Mouse (Mus musculus) lung, postnatal 0 days (tissue): ENCODE data around the gene 1110002E22Rik. TPM values are rescaled to one million over a fixed set of nuclear protein-coding genes. Genes with fewer than 3 reads are reported as not detected.

Experiments used
- ATAC-seq: fragments of 200-750 bp; cut with Nextera tagmentation; 2 replicates; pipeline ENCODE4 v1.8.0; 2017; ENCODE audit warnings: moderate library complexity
- DNase-seq: peaks from one replicate; pipeline ENCODE4 v3.0.0-alpha.2; 2016; ENCODE audit warnings: low spot score
- H3K27ac ChIP-seq: fragments of 300-500 bp; sonication (generic); 2 replicates; pipeline ENCODE4 v1.5.1; 2014; ENCODE audit warnings: antibody characterized with exemption, mild to moderate bottlenecking, low read length, mixed read lengths
- H3K27me3 ChIP-seq: fragments of 300-500 bp; sonication (generic); replicated peaks from 2 replicates; pipeline ENCODE4 v1.6.1; 2014; ENCODE audit warnings: low read length, mixed read lengths; ENCODE audit not compliant: insufficient read depth
- H3K36me3 ChIP-seq: fragments of 300-500 bp; sonication (generic); 2 replicates; pipeline ENCODE4 v1.6.1; 2014; ENCODE audit warnings: low read length, mixed read lengths; ENCODE audit not compliant: insufficient read depth
- H3K4me1 ChIP-seq: fragments of 300-500 bp; sonication (generic); 2 replicates; pipeline ENCODE4 v1.6.1; 2014; ENCODE audit warnings: antibody characterized with exemption, low read depth, low read length, mixed read lengths; ENCODE audit not compliant: insufficient read depth
- H3K4me2 ChIP-seq: fragments of 300-500 bp; sonication (generic); replicated peaks from 2 replicates; pipeline ENCODE4 v1.6.1; 2014; ENCODE audit warnings: low read depth, mild to moderate bottlenecking, low read length, moderate library complexity, mixed read lengths
- H3K4me3 ChIP-seq: fragments of 300-500 bp; sonication (generic); 2 replicates; pipeline ENCODE4 v1.5.1; 2014; ENCODE audit warnings: low read depth, low read length
- H3K9ac ChIP-seq: fragments of 300-500 bp; sonication (generic); replicated peaks from 2 replicates; pipeline ENCODE4 v1.6.1; 2014; ENCODE audit warnings: low read depth, mild to moderate bottlenecking
- H3K9me3 ChIP-seq: fragments of 300-500 bp; sonication (generic); 2 replicates; pipeline ENCODE4 v1.6.1; 2016; ENCODE audit warnings: low read length, mixed read lengths
- CTCF ChIP-seq: IDR thresholded peaks from 2 replicates; pipeline ENCODE4 v1.5.1; 2016; ENCODE audit warnings: antibody characterized with exemption, mild to moderate bottlenecking
- EP300 ChIP-seq: IDR thresholded peaks from 2 replicates; pipeline ENCODE4 v1.6.1; 2016; ENCODE audit warnings: antibody characterized with exemption, mild to moderate bottlenecking, control low read depth
- WGBS: fragments of 180-500 bp; shearing (Covaris S2); extraction: QIAGEN DNeasy Blood & Tissue Kit; methylation state at CpG from one replicate; pipeline ENCODE4 v1.1.7; 2014; 5-methylcytosine and 5-hydroxymethylcytosine counted together
- polyA plus RNA-seq: library from polyadenylated mRNA; unstranded; fragments of >200 nt; fragmentation: Nextera tagmentation; extraction: Ambion mirVana; gene quantifications from 2 replicates; pipeline ENCODE4 v1.2.1, GENCODE M21; 2015

1110002E22Rik gene
- polyA plus RNA-seq, 1 experiment from 2014 or later, result 0.14 TPM

DNA sequence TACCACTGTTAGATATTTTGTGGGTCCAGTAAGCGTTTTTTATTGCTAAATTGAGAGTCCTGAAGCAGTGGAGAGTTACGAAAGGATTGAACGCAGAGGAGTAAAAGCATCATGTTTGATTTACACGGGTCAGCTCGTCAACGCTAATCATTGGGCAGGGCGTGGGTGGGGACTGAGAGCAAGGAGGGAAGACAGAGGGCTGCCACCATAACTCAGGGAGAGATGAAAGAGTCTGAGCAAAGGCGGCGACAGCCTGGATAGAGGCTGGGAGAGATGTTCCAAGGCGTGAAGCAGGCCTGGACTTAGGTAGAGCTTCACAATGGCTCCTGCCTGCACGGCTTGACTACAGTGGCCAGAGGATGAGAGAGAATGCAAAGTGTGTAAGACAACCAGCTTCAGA is 14.1 kb upstream of the 1110002E22Rik start:
- H3K4me1 ChIP-seq, result peaks cover 5% of the 10 kb centered on the region; the same call in 1 of the 2 replicates
- no peak for ATAC-seq
- 78% methylated on average over 11 of the region's 11 CpGs for WGBS

DNA sequence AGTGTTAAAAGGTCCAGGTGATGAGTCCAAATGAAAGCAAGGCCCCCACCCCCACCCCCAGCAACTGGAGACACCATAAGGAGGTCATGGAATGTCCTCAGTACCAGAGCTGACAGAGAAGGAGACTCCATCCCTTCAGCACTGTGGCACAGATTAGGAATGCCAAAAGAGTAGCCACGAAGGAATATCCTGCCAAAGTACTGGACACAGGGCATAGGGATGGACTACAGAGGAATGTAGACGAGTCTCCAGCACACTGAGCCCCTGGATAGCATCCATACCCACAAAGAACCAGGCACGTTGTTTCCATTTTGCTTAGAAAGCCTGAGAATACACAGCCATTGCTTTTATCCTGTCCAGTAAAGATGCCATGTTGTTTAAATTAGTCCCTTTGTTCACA is 13.4 kb upstream of the 1110002E22Rik start:
- DNase-seq (no peak), ATAC-seq (no peak)
- Histone ChIP-seq H3K9ac (no peak overlapping the region), H3K4me2 (no peak overlapping the region), H3K9me3 (no peaks in the 10 kb centered on the region), H3K27me3 (no peaks in the 10 kb centered on the region), H3K36me3 (no peaks in the 10 kb centered on the region), H3K27ac (no peak overlapping the region), H3K4me1 (peaks cover 5% of the 10 kb centered on the region; the same call in 1 of the 2 replicates), H3K4me3 (no peak overlapping the region)
- TF ChIP-seq EP300, result no peak
- TF ChIP-seq CTCF, result no peak
- 75% methylated on average over 3 of the region's 3 CpGs for WGBS

More for the DNA sequence above, 14.1 kb upstream of the 1110002E22Rik start:
- Histone ChIP-seq H3K36me3 (no peaks in the 10 kb centered on the region), H3K9me3 (no peaks in the 10 kb centered on the region), H3K27ac (no peak overlapping the region), H3K4me2 (no peak overlapping the region), H3K4me3 (no peak overlapping the region), H3K9ac (no peak overlapping the region), H3K27me3 (no peaks in the 10 kb centered on the region)
- DNase-seq, result no peak
- TF ChIP-seq CTCF (no peak), EP300 (no peak)

DNA sequence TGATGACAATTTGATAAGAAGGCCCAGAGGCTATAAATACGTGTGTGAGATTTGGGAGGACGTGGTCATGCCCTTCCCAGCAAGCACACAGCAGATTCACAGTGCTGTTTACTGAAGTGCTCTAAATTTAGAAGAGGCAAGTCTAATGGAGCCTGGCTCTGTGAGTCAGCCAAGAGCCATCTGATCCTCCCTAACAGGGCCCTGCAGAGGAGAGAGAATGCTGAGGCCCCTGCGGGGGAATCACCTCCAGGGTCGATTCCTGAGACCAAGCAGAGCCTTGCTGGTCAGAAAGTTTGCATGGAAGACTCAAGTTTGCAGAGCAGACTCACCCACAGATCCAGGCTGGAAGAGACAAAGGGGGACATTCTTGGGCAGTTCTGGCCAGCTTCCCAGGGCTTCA is 10.9 kb upstream of the 1110002E22Rik start:
- ATAC-seq, result peak; percentile 56
- H3K9ac ChIP-seq, result no peak overlapping the region
- 8% methylated on average over 4 of the region's 4 CpGs for WGBS

DNA sequence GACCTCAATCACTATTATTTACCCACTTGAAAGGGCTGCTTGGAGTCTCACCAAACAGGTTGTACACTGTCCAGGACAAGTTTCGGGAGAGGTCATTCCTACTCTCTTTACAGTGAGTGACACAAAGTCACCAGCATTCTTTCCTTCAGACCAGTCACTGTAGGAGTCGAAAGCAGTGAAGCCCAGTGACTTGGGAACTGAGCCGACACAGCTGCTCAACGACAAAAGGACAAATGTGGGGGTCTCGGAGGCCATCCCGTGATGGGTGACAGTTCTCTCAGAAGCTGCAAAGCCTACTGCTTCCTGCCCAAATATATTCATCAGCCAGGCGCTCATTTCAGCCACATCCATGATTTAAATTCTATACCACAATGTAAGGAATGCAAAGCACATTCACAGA is 7.9 kb upstream of the 1110002E22Rik start:
- ATAC-seq, result peak; percentile 50
- H3K4me3 ChIP-seq, result no peak overlapping the region
- H3K36me3 ChIP-seq, result no peaks in the 10 kb centered on the region
- H3K4me1 ChIP-seq, result peaks cover 5% of the 10 kb centered on the region; the same call in 1 of the 2 replicates
- H3K27ac ChIP-seq, result no peak overlapping the region
- DNase-seq, result no peak
- no peaks in the 10 kb centered on the region for H3K27me3 ChIP-seq
- no peaks in the 10 kb centered on the region for H3K9me3 ChIP-seq
- no peak overlapping the region for H3K4me2 ChIP-seq
- TF ChIP-seq EP300 (no peak), CTCF (no peak)
- 40% methylated on average over 7 of the region's 7 CpGs for WGBS
- no peak overlapping the region for H3K9ac ChIP-seq

More for the DNA sequence above, 10.9 kb upstream of the 1110002E22Rik start:
- H3K36me3 ChIP-seq, result no peaks in the 10 kb centered on the region
- peaks cover 5% of the 10 kb centered on the region; the same call in 1 of the 2 replicates for H3K4me1 ChIP-seq
- H3K27me3 ChIP-seq, result no peaks in the 10 kb centered on the region
- no peak overlapping the region for H3K4me3 ChIP-seq
- no peak overlapping the region for H3K4me2 ChIP-seq
- TF ChIP-seq CTCF, result no peak
- TF ChIP-seq EP300, result no peak
- no peaks in the 10 kb centered on the region for H3K9me3 ChIP-seq
- H3K27ac ChIP-seq, result no peak overlapping the region
- DNase-seq, result peak; percentile 51

DNA sequence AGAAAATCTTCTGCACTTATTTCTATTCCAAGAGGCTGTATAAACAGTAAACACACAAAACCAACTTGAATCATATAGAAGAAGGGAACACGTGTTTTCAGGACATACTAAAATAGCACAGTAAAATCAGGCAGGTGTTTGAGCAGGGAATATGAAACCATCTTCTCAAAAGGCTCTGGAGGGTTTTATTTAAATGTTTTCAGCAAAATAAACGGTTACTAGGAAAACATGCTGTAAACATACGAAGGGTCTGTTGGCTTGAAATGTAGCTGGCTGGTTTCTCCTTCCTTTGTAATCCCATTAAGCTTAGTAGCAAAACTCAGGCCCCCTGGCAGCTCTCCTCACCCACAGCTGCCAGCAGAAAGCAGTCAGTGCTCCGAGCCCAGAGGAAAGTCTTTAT is 6.6 kb upstream of the 1110002E22Rik start:
- H3K9ac ChIP-seq, result no peak overlapping the region
- TF ChIP-seq CTCF (no peak), EP300 (no peak)
- WGBS, result 44% methylated on average over 4 of the region's 4 CpGs
- H3K4me2 ChIP-seq, result no peak overlapping the region
- H3K27ac ChIP-seq, result no peak overlapping the region
- ATAC-seq (no peak), DNase-seq (no peak)
- H3K9me3 ChIP-seq, result no peaks in the 10 kb centered on the region
- H3K4me1 ChIP-seq, result peaks cover 5% of the 10 kb centered on the region; the same call in 1 of the 2 replicates
- H3K27me3 ChIP-seq, result no peaks in the 10 kb centered on the region
- no peaks in the 10 kb centered on the region for H3K36me3 ChIP-seq
- no peak overlapping the region for H3K4me3 ChIP-seq

DNA sequence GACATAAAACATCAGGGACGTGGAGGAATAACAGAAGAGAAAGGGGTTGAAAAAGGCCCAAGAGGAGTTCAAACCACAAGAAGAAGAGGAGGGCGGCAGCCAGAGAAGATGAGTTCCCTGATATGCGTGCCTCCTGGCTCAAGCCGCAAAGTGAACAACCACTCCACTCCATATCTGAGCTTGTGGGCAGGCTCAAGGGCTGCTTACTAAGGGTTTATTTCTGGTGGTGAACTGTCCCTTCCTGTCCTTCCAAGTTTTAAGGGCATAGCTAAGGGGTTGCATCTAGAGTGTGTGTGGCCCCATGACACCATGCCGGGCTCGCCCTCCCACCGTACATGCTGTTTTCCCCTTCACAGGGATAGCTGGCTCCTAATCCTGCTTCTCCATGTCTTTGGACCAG is 4.4 kb upstream of the 1110002E22Rik start:
- Histone ChIP-seq H3K4me1 (no peaks in the 10 kb centered on the region), H3K9ac (no peak overlapping the region), H3K4me2 (no peak overlapping the region), H3K36me3 (no peaks in the 10 kb centered on the region), H3K9me3 (no peaks in the 10 kb centered on the region), H3K4me3 (no peak overlapping the region), H3K27me3 (no peaks in the 10 kb centered on the region), H3K27ac (no peak overlapping the region)
- WGBS, result 92% methylated on average over 7 of the region's 7 CpGs
- DNase-seq, result no peak
- TF ChIP-seq CTCF (no peak), EP300 (no peak)
- no peak for ATAC-seq
